Mouse (Mus musculus) lung, adult 18-20 months (tissue): ENCODE data around the gene Arl4d.

ENCODE experiments used
- DNase-seq, 2 experiments: peaks; one replicate each; pipeline ENCODE4 v3.0.0; 2022; ENCODE audit warnings: mixed read lengths in 2 of 2

Arl4d gene

GRCm38 (mm10) chr11:101680634-101681325 is 15.4 kb downstream of the Arl4d start:
- no peak for DNase-seq

GRCm38 (mm10) chr11:101681968-101682367 is 16.6 kb downstream of the Arl4d start:
- DNase-seq = no peak

GRCm38 (mm10) chr11:101682410-101682960 is 17.1 kb downstream of the Arl4d start:
- no peak for DNase-seq

- DNase-seq = peak; percentile 75 to 77
Measured at GRCm38 (mm10) chr11:101687351-101688301, 22.3 kb downstream of the Arl4d start.

GRCm38 (mm10) chr11:101689701-101690113 is 24.4 kb downstream of the Arl4d start:
- DNase-seq = no peak

- no peak for DNase-seq
Measured at GRCm38 (mm10) chr11:101690326-101690725, 25.0 kb downstream of the Arl4d start.

- peak; percentile 37 to 63 for DNase-seq
Measured at GRCm38 (mm10) chr11:101695906-101696661, 30.7 kb downstream of the Arl4d start.

- no peak for DNase-seq
Measured at GRCm38 (mm10) chr11:101697156-101697861, 32.0 kb downstream of the Arl4d start.

GRCm38 (mm10) chr11:101698114-101698513 is 32.8 kb downstream of the Arl4d start:
- DNase-seq = no peak

GRCm38 (mm10) chr11:101699556-101699955 is 34.2 kb downstream of the Arl4d start:
- no peak for DNase-seq

GRCm38 (mm10) chr11:101699991-101700390 is 34.6 kb downstream of the Arl4d start:
- DNase-seq = no peak

- DNase-seq = peak; percentile 82 to 89
Measured at GRCm38 (mm10) chr11:101700446-101700845, 35.1 kb downstream of the Arl4d start.

GRCm38 (mm10) chr11:101704081-101704480 is 38.7 kb downstream of the Arl4d start:
- DNase-seq = no peak

- no peak for DNase-seq
Measured at GRCm38 (mm10) chr11:101706764-101707448, 41.6 kb downstream of the Arl4d start.

- no peak for DNase-seq
Measured at GRCm38 (mm10) chr11:101708482-101708881, 43.1 kb downstream of the Arl4d start.

- no peak for DNase-seq
Measured at GRCm38 (mm10) chr11:101712811-101713210, 47.5 kb downstream of the Arl4d start.

- DNase-seq = no peak
Measured at GRCm38 (mm10) chr11:101714012-101714411, 48.7 kb downstream of the Arl4d start.
